Mouse (Mus musculus): ENCODE results near the gene Col6a1. TPM values are rescaled to one million over a fixed set of nuclear protein-coding genes. Genes with fewer than 3 reads are reported as not detected.

The Col6a1 gene
- total RNA-seq, 2 experiments from 2014 or later, result 0.58 to 0.68 TPM

GRCm38 (mm10) chr10:76726866-76727265, 898 bp upstream of the Col6a1 start:
- no peak for ATAC-seq (replicated peaks; ENCODE audit: low FRiP score, poor library complexity, severe bottlenecking)

DNA sequence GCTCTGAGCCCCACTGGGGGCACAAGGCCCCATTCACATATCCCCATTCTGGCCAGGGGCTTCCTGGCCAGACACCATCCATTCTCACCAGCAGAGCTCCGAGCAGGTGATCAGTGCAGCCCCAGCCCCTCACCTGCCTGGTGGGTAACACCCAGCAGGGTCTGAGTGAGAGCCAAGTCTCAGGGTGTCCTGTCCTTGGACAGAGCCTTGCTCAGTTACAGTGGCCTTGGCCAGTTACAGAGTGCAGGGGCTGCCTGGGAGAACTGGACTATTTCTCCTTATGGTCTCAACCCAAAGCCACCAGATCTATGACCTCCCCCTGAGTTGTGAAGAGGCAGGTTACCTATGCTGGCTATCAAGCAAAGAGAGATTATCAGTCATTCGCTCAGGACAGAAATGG, 871 bp downstream of the Col6a1 start:
- ATAC-seq (replicated peaks; ENCODE audit: low FRiP score, poor library complexity, severe bottlenecking), result no peak

DNA sequence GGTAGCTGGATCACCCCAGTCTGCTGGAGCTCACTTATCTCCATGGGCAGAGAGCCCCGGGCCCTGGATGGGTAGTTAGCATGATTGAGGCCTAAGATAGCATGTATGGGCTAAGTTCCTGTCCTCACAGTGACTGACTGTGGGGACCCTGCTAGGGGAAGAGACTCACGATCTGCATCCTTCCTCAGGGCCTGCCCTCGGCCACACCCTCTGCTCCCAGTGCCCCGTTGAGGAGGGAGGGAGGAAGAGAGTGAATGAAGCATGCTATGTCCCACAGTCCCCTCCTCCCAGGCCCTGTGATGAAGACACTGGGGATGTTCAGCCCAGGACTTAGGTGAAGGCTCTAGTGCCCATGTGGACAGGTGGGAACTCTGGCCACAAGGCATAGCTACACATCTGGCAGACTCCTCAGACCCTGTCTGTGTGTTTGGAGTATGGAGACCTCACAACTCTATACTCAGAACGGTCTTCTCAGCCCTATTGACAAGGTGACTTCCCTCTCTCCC, 1.7 kb downstream of the Col6a1 start:
- no peak for ATAC-seq (replicated peaks; ENCODE audit: low FRiP score, poor library complexity, severe bottlenecking)

- ATAC-seq (replicated peaks; ENCODE audit: low FRiP score, poor library complexity, severe bottlenecking), result no peak
These were observed 3.1 kb downstream of the Col6a1 start for GRCm38 (mm10) chr10:76722751-76723450.

- no peak for ATAC-seq (replicated peaks; ENCODE audit: low FRiP score, poor library complexity, severe bottlenecking)
These were observed 4.2 kb downstream of the Col6a1 start for GRCm38 (mm10) chr10:76721746-76722145.

GRCm38 (mm10) chr10:76721216-76721615, 4.8 kb downstream of the Col6a1 start:
- no peak for ATAC-seq (replicated peaks; ENCODE audit: low FRiP score, poor library complexity, severe bottlenecking)

GRCm38 (mm10) chr10:76717631-76718030, 8.3 kb downstream of the Col6a1 start:
- no peak for ATAC-seq (replicated peaks; ENCODE audit: low FRiP score, poor library complexity, severe bottlenecking)

DNA sequence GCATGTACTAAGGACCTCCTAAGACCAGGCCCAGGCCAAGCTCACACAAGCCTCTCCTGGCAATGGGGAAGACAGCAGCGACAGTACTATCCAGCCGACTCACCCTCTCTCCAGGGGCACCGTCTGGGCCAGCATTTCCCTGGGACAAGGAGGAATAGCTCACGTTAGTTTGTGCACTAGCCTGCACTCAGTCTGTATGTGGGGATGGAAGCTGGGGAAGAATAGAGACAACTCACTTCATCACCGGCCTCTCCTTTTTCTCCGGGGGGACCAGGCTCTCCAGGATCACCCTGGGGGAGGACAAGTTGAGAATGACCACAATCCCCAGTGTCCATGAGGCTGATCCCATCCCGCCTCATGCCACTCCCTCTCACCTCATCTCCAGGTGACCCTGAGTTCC, 8.9 kb downstream of the Col6a1 start:
- ATAC-seq (replicated peaks; ENCODE audit: low FRiP score, poor library complexity, severe bottlenecking), result no peak

DNA sequence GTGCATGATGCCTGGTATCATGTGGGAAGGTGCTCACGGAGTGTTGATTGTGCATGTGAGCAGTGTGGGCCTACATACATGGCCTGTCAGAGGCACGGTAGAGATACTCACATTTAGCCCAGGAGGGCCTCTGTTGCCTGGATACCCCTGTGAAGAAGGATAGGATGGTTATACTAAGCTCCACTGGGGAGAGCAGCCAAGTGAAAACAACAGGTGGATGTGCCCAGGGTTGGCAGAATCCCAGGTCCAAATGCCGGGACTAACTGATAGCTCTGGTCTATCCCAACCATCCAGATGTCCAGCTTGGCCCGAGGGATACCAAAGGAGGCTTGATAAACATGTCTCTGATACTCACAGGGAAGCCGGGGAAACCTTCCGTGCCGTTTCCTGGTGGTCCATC, 11.7 kb downstream of the Col6a1 start:
- no peak for ATAC-seq (replicated peaks; ENCODE audit: low FRiP score, poor library complexity, severe bottlenecking)

GRCm38 (mm10) chr10:76712500-76712899, 13.5 kb downstream of the Col6a1 start:
- ATAC-seq (replicated peaks; ENCODE audit: low FRiP score, poor library complexity, severe bottlenecking), result no peak

- no peak for ATAC-seq (replicated peaks; ENCODE audit: low FRiP score, poor library complexity, severe bottlenecking)
These were observed 14.6 kb downstream of the Col6a1 start for GRCm38 (mm10) chr10:76711331-76711730.

DNA sequence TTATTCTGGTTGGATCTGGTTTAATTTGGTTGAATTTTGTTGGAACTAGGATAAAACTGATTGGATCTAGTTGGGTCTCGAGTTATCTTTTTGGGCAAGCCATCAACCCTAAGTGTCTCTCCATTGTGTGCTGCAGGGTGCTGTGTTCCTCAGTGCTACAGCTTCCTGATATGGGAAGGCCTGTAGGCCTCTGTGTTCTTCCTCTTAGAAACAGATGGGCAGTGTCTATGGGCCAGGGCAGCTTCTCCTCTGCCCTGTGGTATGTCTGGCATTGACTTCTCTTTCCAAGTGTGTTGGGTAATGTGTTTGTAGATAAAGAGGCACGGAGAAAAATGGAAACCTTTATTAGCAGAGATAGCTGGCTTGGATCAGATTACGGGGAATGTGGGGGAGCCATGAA, 17.5 kb downstream of the Col6a1 start:
- no peak for ATAC-seq (replicated peaks; ENCODE audit: low FRiP score, poor library complexity, severe bottlenecking)

DNA sequence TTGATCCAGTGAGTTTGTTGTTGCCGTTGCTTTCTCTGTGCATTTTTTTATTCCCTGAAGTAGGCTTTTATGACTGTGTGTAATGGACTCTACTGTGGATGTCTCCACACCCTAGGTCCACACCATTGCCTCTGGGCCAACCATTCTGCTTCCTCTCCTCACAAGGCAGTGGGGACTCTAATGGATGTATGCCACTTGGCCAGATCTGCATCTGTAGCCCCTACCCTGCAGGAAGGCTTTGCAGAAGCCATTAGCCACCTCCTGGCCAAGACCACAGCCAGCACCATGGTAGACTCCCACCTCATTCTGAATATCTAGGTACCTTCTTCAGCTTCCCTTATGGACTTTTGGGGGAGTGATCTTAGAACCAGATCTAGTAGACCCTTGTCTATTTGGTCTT, 18.4 kb downstream of the Col6a1 start:
- ATAC-seq (replicated peaks; ENCODE audit: low FRiP score, poor library complexity, severe bottlenecking), result no peak

DNA sequence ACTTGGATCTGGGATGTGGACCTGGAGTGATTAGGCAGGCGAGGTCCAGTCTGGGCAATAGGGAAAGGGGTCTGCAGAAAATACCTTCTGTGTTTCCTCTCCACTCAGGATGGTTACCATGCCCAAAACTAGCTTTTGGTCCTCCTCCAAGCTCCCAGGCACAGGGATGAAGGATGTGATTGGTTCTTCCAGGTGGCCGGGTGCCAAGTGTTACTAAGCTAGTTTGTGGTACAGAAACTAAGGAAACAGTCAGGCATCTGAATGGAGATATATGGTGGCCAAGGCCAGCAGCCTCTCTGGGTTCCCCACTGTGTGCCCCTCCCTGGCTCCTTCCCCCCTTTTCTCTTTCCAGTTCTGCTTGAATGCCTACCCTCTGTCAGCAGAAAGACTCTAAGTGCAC, 19.0 kb downstream of the Col6a1 start:
- no peak for ATAC-seq (replicated peaks; ENCODE audit: low FRiP score, poor library complexity, severe bottlenecking)

DNA sequence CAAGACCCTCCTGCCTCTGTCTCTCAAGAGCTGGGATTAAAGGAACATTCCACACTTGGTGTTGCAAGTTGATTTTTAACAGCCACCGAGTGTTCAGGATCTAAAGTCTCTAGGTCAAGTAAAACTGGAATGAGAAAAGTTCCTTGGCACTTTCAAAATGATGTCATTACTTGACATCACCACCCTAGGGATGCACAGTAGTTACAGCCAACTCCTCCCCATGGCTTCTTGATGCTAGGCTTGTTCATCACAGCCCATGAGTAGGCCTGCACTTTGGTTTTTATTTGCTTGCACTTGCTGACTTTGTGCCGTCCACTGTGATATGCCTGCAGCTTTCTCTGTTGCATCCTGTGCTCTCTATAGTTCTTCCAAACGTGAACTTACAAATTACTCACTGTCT, 21.6 kb downstream of the Col6a1 start:
- no peak for ATAC-seq (replicated peaks; ENCODE audit: low FRiP score, poor library complexity, severe bottlenecking)

DNA sequence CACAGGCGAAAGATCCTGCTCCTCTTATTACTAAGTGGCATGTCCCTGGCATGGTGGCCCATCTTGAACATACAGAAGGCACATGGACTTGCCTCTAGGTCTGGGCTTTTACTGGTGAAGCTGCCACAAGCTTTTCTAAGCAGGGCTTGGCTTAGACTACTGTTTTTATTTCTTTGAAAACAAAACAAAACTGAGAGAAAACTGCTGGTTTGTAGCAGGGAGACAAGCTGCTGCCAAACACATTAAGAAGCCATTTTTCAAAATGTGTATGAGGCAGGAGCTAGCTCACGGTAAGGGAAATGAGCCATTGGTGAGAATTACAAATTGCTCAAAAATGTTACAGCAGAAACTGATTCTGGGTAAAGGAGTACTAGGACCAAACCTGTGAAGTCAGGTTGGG, 24.5 kb downstream of the Col6a1 start:
- no peak for ATAC-seq (replicated peaks; ENCODE audit: low FRiP score, poor library complexity, severe bottlenecking)

- ATAC-seq (replicated peaks; ENCODE audit: low FRiP score, poor library complexity, severe bottlenecking), result no peak
These were observed 26.2 kb downstream of the Col6a1 start for GRCm38 (mm10) chr10:76699816-76700215.

DNA sequence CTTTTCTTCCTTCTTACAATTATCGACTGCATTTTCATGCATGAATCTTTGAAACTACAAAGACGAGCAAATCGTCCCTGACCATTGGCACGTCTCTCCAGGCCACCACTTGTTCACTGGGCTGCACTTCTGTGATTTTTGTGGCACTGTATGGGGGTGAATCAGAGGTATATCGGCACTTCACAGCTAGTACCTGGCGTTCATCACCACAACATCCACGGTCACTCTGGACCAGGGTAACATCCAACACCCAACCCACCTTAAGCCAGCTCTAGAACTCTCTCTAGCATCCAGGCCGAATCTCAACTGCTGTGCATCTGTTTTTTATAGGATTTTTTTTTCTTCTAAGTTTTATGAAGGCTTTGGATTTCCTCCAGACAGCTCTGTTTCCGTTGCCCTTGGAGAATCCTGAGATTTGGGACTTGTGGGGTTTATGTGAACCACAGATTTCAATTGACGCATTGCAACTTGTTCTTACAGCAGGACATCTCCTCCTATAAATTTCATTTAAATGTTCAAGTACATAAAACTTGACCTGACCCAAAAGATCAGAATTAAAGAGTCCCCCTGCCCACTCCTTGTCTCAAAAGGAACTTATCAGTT, 30.6 kb downstream of the Col6a1 start:
- no peak for ATAC-seq (replicated peaks; ENCODE audit: low FRiP score, poor library complexity, severe bottlenecking)

DNA sequence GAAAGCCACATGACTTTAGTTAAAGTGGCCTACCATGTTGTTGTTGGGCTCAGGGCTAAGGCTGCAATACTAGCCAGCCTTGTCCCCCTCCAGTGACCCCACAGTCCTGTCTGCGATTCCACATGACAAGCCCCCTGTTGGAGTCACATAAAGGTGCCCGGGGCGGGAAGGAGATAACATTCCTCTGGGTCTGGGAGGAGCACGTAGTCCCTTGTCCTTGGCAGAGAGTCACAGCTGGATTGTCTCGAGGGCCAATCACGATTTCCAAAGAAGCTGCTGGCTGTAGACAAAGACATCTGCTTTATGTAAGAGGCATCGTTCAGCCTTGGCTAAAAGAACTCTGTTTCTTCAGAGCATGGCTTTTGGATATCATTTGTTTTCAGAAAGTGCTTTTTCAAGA, 31.2 kb downstream of the Col6a1 start:
- no peak for ATAC-seq (replicated peaks; ENCODE audit: low FRiP score, poor library complexity, severe bottlenecking)

- ATAC-seq (replicated peaks; ENCODE audit: low FRiP score, poor library complexity, severe bottlenecking), result no peak
These were observed 32.5 kb downstream of the Col6a1 start for GRCm38 (mm10) chr10:76693446-76693845.

- no peak for ATAC-seq (replicated peaks; ENCODE audit: low FRiP score, poor library complexity, severe bottlenecking)
These were observed 40.4 kb downstream of the Col6a1 start for GRCm38 (mm10) chr10:76685451-76686017.

All from erythroblast, adult 5-6 weeks (primary cell).